Mouse (Mus musculus): ENCODE measurements around the gene Rnf135.

DNA sequence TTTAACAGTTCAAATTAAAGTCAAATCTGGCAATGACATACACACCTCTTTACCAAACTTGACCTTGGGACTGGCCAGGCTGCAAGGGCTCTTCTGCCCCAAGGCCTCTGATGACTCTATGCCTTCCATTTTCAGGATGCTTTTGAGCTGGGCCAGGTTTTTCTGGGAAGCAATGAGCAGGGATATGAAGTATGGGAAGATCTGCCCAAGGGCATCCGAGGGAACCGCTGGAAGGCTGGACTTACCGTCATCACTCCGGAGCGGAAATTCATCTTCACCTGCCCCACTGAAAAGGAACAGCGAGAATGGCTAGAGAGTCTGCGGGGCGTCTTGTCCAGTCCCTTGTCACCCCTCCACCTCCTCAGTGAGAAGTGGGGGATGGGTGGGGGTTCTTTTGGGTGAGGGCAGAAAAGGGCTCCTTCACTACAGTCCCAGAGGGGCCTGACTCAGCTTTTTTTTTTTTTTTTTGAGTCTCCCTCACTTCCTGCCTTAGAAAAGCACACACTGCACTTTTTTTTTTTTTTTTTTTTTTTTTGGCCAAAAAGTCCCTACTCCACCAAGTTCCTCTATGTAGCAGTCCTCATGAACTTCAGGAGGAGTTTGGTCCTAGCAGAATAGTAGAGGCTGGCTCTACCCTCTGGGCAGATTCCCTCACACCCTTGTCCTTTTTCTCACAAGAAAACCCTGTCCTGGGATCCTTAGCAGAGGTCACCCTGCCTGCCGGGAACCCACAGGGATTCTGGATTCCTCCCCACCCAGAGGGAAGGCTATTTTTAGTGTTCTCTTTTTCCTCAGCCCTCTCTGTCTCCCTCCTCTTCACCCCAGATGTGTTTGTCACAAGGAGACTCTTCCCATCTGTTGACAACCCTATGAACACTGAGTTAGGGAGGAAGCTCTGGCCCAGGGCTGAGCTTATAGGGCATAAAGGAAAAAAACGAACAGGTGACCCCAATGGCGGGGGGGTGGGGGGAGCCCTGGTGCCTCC lies 6.4 kb upstream of the Rnf135 start:
- TF ChIP-seq POLR2A (IDR thresholded peaks at IDR 0.05; ENCODE audit: insufficient read length, low read depth), result no peak
- no peak for TF ChIP-seq TCF12 (IDR thresholded peaks at IDR 0.05; ENCODE audit: insufficient read depth, poor library complexity, severe bottlenecking)
- TF ChIP-seq E2F4 (IDR thresholded peaks at IDR 0.05; ENCODE audit: insufficient read depth), result no peak
- no peak for TF ChIP-seq USF1 (IDR thresholded peaks at IDR 0.05; ENCODE audit: low read depth)
- TF ChIP-seq MAX (IDR thresholded peaks at IDR 0.05; ENCODE audit: low read depth), result no peak
